Mouse (Mus musculus) gastrocnemius, adult 2 months (tissue): Measurements from ENCODE around the gene Ahnak2. TPM values are rescaled to one million over a fixed set of nuclear protein-coding genes. Genes with fewer than 3 reads are reported as not detected.
"Not testable (repeated sequence)": the region's sequence is repeated elsewhere in the genome, so short reads cannot be mapped to it uniquely, and the experiment has no call there.

Source experiments
- DNase-seq: peaks from one replicate; pipeline ENCODE4 v3.0.0; 2022
- H3K27ac ChIP-seq: fragments of 200-600 bp; 2 replicates; pipeline ENCODE4 v1.8.1; 2022; ENCODE audit warnings: mild to moderate bottlenecking
- H3K4me3 ChIP-seq: fragments of 200-600 bp; 2 replicates; pipeline ENCODE4 v1.8.1; 2022; ENCODE audit warnings: mild to moderate bottlenecking, moderate library complexity
- CTCF ChIP-seq: fragments of 200-600 bp; IDR thresholded peaks from 2 replicates; pipeline ENCODE4 v1.8.1; 2022; ENCODE audit warnings: antibody characterized with exemption, mild to moderate bottlenecking, moderate library complexity
- intact Hi-C: fragments of 180-260 bp; cut with DNase I; formaldehyde crosslinking; loops from one replicate; pipeline ENCODE4 v1.15.1; 2025
- total RNA-seq, 2 experiments: library from RNA; stranded (reverse); gene quantifications; 2 replicates each; pipeline ENCODE4 v1.2.3; 2021

Gene Ahnak2
- total RNA-seq, 2 experiments from 2014 or later = 5.0 to 8.5 TPM

DNA sequence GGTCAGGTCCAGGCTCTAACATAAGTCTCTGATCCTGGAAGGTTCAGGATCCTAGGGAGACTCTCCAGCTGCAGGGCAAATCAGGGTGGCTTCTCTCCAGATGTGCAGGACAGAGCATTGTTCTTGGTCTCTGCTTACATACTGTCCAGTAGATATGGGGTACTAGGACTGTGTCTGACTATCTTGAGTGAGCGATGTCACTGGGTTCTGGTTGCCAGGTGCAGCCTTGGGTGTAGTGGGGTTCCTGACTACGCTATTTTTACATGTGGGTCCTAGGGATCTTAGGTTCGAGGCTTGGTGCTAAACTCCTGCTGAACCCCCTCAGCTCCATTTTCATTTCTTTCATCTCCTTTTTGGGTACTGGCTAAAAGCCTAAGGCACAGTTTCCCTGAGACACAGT lies 28.1 kb upstream of the Ahnak2 start:
- H3K27ac ChIP-seq = peak overlapping the region; percentile 88; the same call in 1 of the 2 replicates
- no peak for DNase-seq
- H3K4me3 ChIP-seq = peak overlapping the region; percentile 95
- no peak for TF ChIP-seq CTCF
- intact Hi-C loops = no loop called here

DNA sequence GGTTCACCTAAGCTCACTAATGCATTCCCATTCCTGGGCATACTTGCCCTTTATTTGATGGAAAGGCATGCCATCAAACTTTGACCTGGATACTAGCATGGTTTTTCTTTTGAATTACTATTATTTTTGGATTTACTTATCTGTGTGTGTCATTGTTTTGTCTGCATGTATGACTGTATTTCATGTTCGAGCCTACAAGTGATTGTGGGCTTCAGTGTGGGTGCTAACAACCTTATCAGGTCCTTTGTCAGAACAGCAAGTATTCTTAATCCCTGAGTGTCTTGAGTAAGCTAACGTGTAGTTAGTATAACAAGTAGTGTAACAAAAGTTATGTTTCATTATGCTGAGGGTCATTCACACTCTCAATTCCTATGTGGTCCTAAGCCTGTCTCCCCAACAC lies 27.7 kb upstream of the Ahnak2 start:
- TF ChIP-seq CTCF = no peak
- Histone ChIP-seq H3K4me3 (peak overlapping the region; percentile 95), H3K27ac (peak overlapping the region; percentile 88)
- DNase-seq = no peak
- intact Hi-C loops = no loop called here

DNA sequence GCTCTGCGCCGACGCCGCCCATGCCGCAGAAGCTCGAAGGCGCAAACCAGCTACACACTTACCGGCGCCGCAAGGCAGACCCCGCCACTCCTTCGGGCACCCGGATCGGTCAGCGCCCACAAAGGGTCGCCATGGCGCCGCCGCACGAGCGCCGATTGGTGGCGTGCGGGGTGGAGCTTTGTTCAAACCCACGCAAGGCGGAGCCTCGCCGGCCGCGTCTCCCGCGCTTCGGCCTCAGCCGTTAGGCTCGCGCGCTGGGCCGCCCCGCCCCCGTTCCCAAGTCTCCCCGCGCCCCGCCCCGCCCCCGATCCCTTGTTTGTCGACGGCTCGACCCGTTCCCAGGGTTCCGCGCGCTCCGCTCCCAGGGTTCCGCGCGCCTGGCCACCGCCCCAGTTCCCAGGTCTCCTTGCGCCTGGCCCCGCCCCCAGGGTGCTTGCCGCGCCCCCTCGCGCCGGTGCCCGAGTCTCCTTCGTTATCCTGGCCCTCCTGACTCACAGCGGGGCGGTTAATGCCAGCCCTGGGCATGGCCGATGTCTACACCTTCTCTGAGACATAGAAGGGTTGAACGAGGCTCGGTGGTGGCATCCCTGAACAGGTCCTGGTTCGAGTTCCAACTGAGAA lies 26.9 kb upstream of the Ahnak2 start, which contains the start of gene Cdca4:
Cdca4 (minus strand) TSS at position 180 of the 621 bp plus-strand sequence.
- peak; percentile 33 for TF ChIP-seq CTCF
- Histone ChIP-seq H3K4me3 (peak within 1 kb of the TSS; percentile 95), H3K27ac (peak within 1 kb of the TSS; percentile 93)
- intact Hi-C loops = loop anchor here (2.0 to 10.0 kb wide), 3 partner anchors 21 to 1015 kb away; partner anchors contain the start of genes Clba1, Xrcc3 and Zfyve21
- peak; percentile 100 for DNase-seq

DNA sequence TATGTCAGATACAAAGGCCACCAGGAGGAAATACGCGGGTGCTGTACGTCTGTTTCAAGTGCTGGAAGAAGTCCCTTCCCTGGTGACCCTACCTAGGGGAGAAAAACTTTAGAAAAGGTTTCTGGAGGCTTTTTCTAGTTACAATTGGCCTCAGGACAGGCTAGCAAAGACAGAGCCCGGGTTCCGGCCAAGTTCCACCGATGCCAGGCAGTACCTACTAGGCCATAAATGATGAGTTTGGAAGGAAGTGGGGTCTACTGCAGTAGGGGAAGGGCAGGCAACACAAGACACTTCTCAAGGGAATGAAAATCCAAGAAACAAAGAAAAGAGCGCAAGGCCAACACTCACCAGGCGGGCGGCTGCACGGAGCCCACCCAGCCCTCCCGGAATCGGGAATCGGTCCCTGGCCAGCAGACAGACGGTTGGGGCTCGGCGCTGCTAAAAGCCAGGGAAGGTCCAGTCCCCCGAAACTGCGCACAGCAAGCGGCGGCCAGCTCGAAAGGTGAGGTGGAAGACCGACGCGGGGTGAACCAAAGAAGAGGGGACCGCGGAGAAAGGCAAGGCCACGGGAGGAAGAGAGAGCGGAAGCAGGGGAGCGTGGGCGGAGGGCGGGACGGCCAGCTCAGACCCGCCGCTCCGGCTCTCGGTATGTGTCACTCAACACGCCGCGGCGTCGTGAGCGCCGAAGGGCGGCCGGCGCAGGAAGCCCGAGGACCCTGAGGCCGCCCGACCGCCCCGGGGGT lies 26.2 kb upstream of the Ahnak2 start:
- no peak for TF ChIP-seq CTCF
- intact Hi-C loops = loop anchor here (2.0 to 10.0 kb wide), 3 partner anchors 20 to 1014 kb away; partner anchors contain the start of genes Clba1, Xrcc3 and Zfyve21
- H3K4me3 ChIP-seq = peak overlapping the region; percentile 95
- DNase-seq = no peak
- H3K27ac ChIP-seq = peak overlapping the region; percentile 93

DNA sequence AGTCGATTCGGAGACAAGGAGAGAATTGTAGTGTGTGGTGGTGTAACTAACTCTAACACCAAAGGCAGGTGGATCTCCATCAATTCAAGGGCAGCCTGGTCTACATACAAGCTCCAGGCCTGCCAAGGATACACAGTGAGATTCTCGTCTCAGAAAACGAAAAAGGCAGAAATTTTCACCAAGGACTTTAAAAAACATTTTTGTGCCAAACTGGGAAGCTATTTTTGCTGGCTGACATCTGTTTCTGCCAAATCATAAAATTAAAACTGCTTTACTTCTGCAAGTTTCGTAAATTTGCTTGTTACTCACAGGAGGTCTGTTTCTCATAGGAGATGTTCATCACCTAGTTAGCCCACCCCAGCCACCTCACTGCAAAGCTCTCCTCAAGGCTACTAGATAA lies 23.4 kb upstream of the Ahnak2 start:
- intact Hi-C loops = loop anchor here (10.0 kb wide), 2 partner anchors 171 to 1011 kb away; partner anchors contain the start of genes Xrcc3 and Zfyve21
- TF ChIP-seq CTCF = no peak
- DNase-seq = no peak
- H3K4me3 ChIP-seq = no peak overlapping the region
- H3K27ac ChIP-seq = no peak overlapping the region; the same call in 1 of the 2 replicates

DNA sequence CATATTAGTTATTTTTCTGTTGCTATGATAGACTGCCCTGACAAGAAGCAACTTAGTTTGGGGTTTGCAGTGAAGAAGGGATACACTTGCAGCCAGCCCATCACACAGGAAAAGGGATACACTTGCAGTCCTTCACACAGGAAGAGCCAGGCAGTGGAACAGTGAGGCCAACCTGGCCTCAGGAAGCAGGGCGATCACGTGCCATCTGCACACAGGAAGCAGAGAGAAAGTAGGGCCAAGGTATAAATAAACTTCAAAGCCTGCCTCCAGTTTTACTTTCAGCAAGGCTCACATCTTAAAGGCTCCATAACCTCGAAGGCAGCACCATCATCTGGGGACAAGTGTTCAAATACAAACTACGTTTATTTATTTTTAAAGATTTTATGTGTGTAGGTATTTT lies 20.8 kb upstream of the Ahnak2 start:
- H3K27ac ChIP-seq = peak overlapping the region; percentile 63
- no peak overlapping the region for H3K4me3 ChIP-seq
- no peak for DNase-seq
- intact Hi-C loops = loop anchor here (10.0 kb wide), 2 partner anchors 168 to 1008 kb away; partner anchors contain the start of genes Xrcc3 and Zfyve21
- no peak for TF ChIP-seq CTCF

DNA sequence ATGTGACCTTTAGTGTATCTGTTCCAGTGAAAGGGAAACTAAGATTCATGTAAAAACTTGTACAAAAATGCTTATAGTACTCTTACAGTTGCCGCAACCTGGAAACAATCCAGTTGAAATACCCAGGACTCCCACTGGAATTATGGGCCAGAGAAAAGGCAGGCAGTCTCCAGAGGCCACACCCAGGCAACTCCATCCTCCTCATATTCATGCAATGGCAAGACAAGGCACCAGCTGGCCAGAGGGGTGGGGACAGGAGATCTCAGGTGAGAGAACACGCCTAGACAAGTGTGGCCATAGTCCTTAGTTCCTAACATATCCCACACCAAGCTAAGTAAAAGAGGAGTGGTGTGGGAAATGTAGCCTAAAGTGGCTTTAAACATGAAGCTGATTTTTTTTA lies 20.2 kb upstream of the Ahnak2 start:
- DNase-seq = no peak
- no peak overlapping the region for H3K4me3 ChIP-seq
- intact Hi-C loops = loop anchor here (10.0 kb wide), 2 partner anchors 168 to 1008 kb away; partner anchors contain the start of genes Xrcc3 and Zfyve21
- peak overlapping the region; percentile 63 for H3K27ac ChIP-seq
- TF ChIP-seq CTCF = no peak

DNA sequence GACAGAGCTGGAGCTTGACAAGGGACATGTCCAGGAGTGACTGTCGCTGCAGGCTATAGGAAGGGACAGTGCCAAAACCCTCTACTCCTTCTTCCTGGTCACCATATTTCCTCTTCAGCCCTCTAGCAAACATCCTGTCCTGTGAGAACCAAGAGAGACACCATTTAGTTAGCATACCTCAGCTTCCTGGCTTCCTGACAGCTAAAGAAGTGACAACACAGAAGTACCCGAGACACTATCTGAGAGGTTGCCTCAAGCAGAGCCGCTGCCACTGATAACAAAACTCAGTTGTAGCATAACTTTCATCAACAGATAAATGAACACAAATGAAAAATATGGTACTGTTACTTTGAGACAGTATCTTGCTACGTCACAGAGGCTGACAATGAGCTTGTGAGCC lies 19.5 kb upstream of the Ahnak2 start:
- Histone ChIP-seq H3K4me3 (no peak overlapping the region), H3K27ac (peak overlapping the region; percentile 49)
- intact Hi-C loops = loop anchor here (10.0 kb wide), 2 partner anchors 167 to 1007 kb away; partner anchors contain the start of genes Xrcc3 and Zfyve21
- DNase-seq = no peak
- no peak for TF ChIP-seq CTCF

DNA sequence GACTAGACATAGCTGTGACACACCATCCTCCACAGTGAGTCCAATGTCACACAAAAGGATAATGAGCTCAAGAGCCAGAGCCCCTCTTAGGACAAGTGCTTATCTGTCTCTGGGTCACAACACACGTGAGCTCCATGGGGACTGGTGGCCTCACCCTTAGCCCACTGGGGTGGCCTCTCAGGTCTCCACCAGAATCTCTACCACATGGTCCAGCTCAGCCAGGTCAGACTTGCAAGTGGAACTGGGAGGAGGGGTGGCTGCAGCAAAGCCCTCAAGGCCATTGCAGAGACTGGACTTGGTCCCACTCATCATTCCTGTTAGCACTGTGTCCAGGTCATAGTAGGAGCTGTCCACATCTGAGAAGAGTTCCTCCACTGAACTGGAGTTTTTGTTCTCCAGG lies 18.8 kb upstream of the Ahnak2 start:
- TF ChIP-seq CTCF = no peak
- no peak overlapping the region for H3K4me3 ChIP-seq
- no peak for DNase-seq
- intact Hi-C loops = loop anchor here (10.0 kb wide), 2 partner anchors 166 to 1006 kb away; partner anchors contain the start of genes Xrcc3 and Zfyve21
- no peak overlapping the region for H3K27ac ChIP-seq

DNA sequence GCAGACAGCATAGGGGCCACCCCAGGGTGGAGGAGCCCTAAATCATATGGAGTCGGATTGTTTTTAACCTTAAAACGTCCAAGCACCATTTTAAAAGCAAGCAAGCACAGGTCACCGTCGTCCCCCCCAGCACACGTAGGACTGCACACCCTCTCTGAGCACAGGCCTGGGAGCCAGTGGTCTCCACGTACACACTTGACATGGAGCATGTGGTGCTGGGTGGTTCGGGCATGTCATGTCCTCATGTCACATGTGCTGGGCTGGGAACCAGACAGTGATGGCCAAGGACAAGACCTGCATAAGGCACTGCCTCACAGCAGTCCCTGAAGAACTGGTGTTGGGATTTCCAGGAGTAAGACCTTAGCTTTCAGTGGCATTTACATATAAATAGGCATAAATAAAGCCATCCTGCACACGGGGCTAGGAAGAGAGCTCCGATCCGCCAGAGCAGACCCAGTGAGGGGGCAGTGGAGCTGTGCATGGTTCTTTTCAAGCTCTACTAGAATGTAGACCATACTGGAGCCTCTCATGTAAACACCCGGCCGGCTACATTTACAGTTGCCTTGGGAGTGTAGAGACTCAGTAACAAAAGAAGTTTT lies 18.0 kb upstream of the Ahnak2 start:
- no peak overlapping the region for H3K4me3 ChIP-seq
- TF ChIP-seq CTCF = no peak
- DNase-seq = no peak
- intact Hi-C loops = loop anchor here (10.0 kb wide), 2 partner anchors 166 to 1006 kb away; partner anchors contain the start of genes Xrcc3 and Zfyve21
- no peak overlapping the region for H3K27ac ChIP-seq

DNA sequence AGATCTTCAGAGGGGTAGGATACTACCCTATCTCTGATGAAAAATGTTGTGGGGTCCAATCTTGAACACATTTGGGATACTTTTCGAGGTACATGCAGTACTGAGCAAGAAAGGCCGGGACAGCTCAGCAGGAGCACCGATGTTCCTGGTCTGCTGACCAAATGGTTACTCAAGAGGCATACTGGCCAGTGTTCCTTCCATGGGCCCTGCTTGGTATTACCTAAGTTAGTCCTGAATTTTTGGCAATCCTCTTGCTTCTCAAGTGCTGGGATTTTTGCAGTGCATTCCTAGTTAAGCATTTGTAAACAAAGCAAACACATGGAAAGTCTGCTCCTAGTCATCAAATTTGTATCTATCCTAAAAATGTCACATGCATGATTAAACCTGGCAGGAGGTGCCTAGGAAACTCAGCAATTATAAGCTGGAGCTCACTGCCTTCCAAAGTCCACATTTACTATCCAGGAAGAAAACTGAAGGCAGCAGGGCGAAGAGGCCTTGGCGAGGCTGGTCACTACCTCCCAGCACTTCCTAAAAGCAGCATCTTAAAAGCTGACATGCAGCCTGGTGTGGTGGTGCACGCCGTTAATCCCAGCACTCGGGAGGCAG lies 16.7 kb upstream of the Ahnak2 start:
- Histone ChIP-seq H3K27ac (no peak overlapping the region), H3K4me3 (no peak overlapping the region)
- no peak for DNase-seq
- TF ChIP-seq CTCF = no peak
- intact Hi-C loops = no loop called here

DNA sequence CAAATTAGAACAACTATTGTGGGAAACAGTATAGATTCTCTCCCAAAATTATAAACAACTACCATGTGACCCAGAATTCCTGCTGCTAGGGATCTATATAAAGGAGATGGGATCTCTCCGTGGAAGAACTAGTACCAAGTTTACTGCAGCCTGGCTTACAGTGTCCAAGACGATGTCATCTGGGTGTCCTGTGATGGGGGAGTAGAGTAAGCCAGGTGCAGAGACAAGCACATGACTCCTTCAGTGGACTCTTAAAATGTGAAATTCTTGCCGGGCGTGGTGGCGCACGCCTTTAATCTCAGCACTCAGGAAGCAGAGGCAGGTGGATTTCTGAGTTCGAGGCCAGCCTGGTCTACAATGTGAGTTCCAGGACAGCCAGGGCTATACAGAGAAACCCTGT lies 14.4 kb upstream of the Ahnak2 start:
- intact Hi-C loops = loop anchor here (1.0 kb wide), 1 partner anchor 27 kb away; no protein-coding TSS in a partner anchor
- not testable (repeated sequence) for DNase-seq, H3K27ac ChIP-seq

More for the DNA sequence above, 14.4 kb upstream of the Ahnak2 start:
- H3K4me3 ChIP-seq = not testable (repeated sequence)
